Mouse (Mus musculus) midbrain, embryonic 12.5 days (tissue): ENCODE data around the gene Nectin2. TPM values are rescaled to one million over a fixed set of nuclear protein-coding genes. Genes with fewer than 3 reads are reported as not detected.

Experiments used
- ATAC-seq: fragments of 200-750 bp; cut with Nextera tagmentation; 2 replicates; pipeline ENCODE4 v1.8.0; 2017; ENCODE audit warnings: low read depth, moderate TSS enrichment, moderate library complexity; ENCODE audit not compliant: low FRiP score
- H3K27ac ChIP-seq: fragments of 300-500 bp; sonication (generic); replicated peaks from 2 replicates; pipeline ENCODE4 v1.5.1; 2016; ENCODE audit warnings: mild to moderate bottlenecking
- H3K27me3 ChIP-seq: fragments of 300-500 bp; sonication (generic); 2 replicates; pipeline ENCODE4 v1.6.1; 2016; ENCODE audit warnings: mild to moderate bottlenecking
- H3K36me3 ChIP-seq: fragments of 300-500 bp; sonication (generic); 2 replicates; pipeline ENCODE4 v1.6.1; 2016
- H3K4me1 ChIP-seq: fragments of 300-500 bp; sonication (generic); 2 replicates; pipeline ENCODE4 v1.6.1; 2016
- H3K4me2 ChIP-seq: fragments of 300-500 bp; sonication (generic); replicated peaks from 2 replicates; pipeline ENCODE4 v1.6.1; 2016; ENCODE audit warnings: mild to moderate bottlenecking, moderate library complexity
- H3K4me3 ChIP-seq: fragments of 300-500 bp; sonication (generic); 2 replicates; pipeline ENCODE4 v1.5.1; 2016; ENCODE audit warnings: mild to moderate bottlenecking
- H3K9ac ChIP-seq: fragments of 300-500 bp; sonication (generic); replicated peaks from 2 replicates; pipeline ENCODE4 v1.6.1; 2016; ENCODE audit warnings: mild to moderate bottlenecking, moderate library complexity
- H3K9me3 ChIP-seq: fragments of 300-500 bp; sonication (generic); 2 replicates; pipeline ENCODE4 v1.6.1; 2016; ENCODE audit warnings: mild to moderate bottlenecking
- WGBS: fragments of 180-500 bp; shearing (Covaris S2); methylation state at CpG from one replicate; pipeline ENCODE4 v1.1.7; 2016; 5-methylcytosine and 5-hydroxymethylcytosine counted together
- polyA plus RNA-seq: library from polyadenylated mRNA; unstranded; fragments of >200 nt; fragmentation: Nextera tagmentation; extraction: Ambion mirVana; gene quantifications from 2 replicates; pipeline ENCODE4 v1.2.1, GENCODE M21; 2016

Nectin2 gene
- polyA plus RNA-seq, 1 experiment from 2014 or later: 53.3 TPM

GRCm38 (mm10) chr7:19673083-19673699, 77.1 kb downstream of the Nectin2 start:
- Histone ChIP-seq H3K9ac (no peak overlapping the region), H3K4me1 (peaks cover 5% of the 10 kb centered on the region; the same call in 1 of the 2 replicates), H3K27ac (no peak overlapping the region), H3K4me2 (no peak overlapping the region), H3K36me3 (no peaks in the 10 kb centered on the region), H3K4me3 (no peak overlapping the region), H3K9me3 (no peaks in the 10 kb centered on the region), H3K27me3 (no peaks in the 10 kb centered on the region)
- ATAC-seq: no peak
- WGBS: 67% methylated on average over 14 of the region's 14 CpGs

- WGBS: 67% methylated on average over 10 of the region's 10 CpGs
Measured at GRCm38 (mm10) chr7:19671511-19671910, 78.8 kb downstream of the Nectin2 start.

GRCm38 (mm10) chr7:19668947-19669721, 81.1 kb downstream of the Nectin2 start:
- Histone ChIP-seq H3K4me3 (no peak overlapping the region), H3K27ac (no peak overlapping the region), H3K4me1 (peaks cover 12% of the 10 kb centered on the region), H3K9ac (no peak overlapping the region), H3K27me3 (0 out of 2 replicates have a peak, but pooled peaks cover 3% of the 10 kb centered on the region), H3K4me2 (peak overlapping the region; percentile 18; the same call in 1 of the 2 replicates), H3K9me3 (no peaks in the 10 kb centered on the region), H3K36me3 (no peaks in the 10 kb centered on the region)
- 7% methylated on average over 10 of the region's 10 CpGs for WGBS
- ATAC-seq: peak; percentile 64

More at GRCm38 (mm10) chr7:19671511-19671910, 78.8 kb downstream of the Nectin2 start:
- no peak overlapping the region for H3K9ac ChIP-seq
- H3K27ac ChIP-seq: no peak overlapping the region
- 0 out of 2 replicates have a peak, but pooled peaks cover 3% of the 10 kb centered on the region for H3K27me3 ChIP-seq
- ATAC-seq: no peak
- H3K4me1 ChIP-seq: peaks cover 5% of the 10 kb centered on the region; the same call in 1 of the 2 replicates
- no peaks in the 10 kb centered on the region for H3K9me3 ChIP-seq
- no peaks in the 10 kb centered on the region for H3K36me3 ChIP-seq
- H3K4me2 ChIP-seq: no peak overlapping the region
- no peak overlapping the region for H3K4me3 ChIP-seq

GRCm38 (mm10) chr7:19667434-19667833, 82.8 kb downstream of the Nectin2 start:
- no peak overlapping the region for H3K4me3 ChIP-seq
- H3K27ac ChIP-seq: no peak overlapping the region
- no peak overlapping the region for H3K4me2 ChIP-seq
- H3K9me3 ChIP-seq: no peaks in the 10 kb centered on the region
- H3K36me3 ChIP-seq: no peaks in the 10 kb centered on the region; the same call in 1 of the 2 replicates
- no peak for ATAC-seq
- 0 out of 2 replicates have a peak, but pooled peaks cover 3% of the 10 kb centered on the region for H3K27me3 ChIP-seq
- peaks cover 25% of the 10 kb centered on the region for H3K4me1 ChIP-seq
- WGBS: 81% methylated on average over 2 of the region's 2 CpGs
- no peak overlapping the region for H3K9ac ChIP-seq

- Histone ChIP-seq H3K36me3 (peaks cover 5% of the 10 kb centered on the region; the same call in 1 of the 2 replicates), H3K27ac (no peak overlapping the region), H3K4me1 (peaks cover 25% of the 10 kb centered on the region), H3K4me3 (no peak overlapping the region), H3K4me2 (no peak overlapping the region), H3K9ac (no peak overlapping the region), H3K27me3 (0 out of 2 replicates have a peak, but pooled peaks cover 3% of the 10 kb centered on the region), H3K9me3 (no peaks in the 10 kb centered on the region)
- 60% methylated on average over 3 of the region's 3 CpGs for WGBS
- no peak for ATAC-seq
Measured at GRCm38 (mm10) chr7:19666750-19667149, 83.5 kb downstream of the Nectin2 start.

Other genes with a start within 250 kb of the Nectin2 start
- 4.3 and 5.0 TPM in 2 replicates for gene Bloc1s3, start 242.1 kb downstream of the Nectin2 start, polyA plus RNA-seq
- 41.5 and 41.7 TPM in 2 replicates for gene Trappc6a, start 242.1 kb downstream of the Nectin2 start, polyA plus RNA-seq
- 0.06 TPM in 1 of 2 replicates, not detected in the other for gene Nkpd1, start 232.6 kb downstream of the Nectin2 start, polyA plus RNA-seq
- gene Ppp1r37, start 187.4 kb downstream of the Nectin2 start, polyA plus RNA-seq: 37.2 and 38.8 TPM in 2 replicates
- gene Zfp296, start 173.2 kb downstream of the Nectin2 start, polyA plus RNA-seq: 0.14 and 0.27 TPM in 2 replicates
- 129 and 132 TPM in 2 replicates for gene Gemin7, start 172.9 kb downstream of the Nectin2 start, polyA plus RNA-seq
- gene Clasrp, start 146.0 kb downstream of the Nectin2 start, polyA plus RNA-seq: 71.7 and 74.3 TPM in 2 replicates
- gene Relb, start 121.0 kb downstream of the Nectin2 start, polyA plus RNA-seq: 4.2 and 4.9 TPM in 2 replicates
- 103 and 106 TPM in 2 replicates for gene Clptm1, start 85.5 kb downstream of the Nectin2 start, polyA plus RNA-seq
- gene Apoc2, start 72.5 kb downstream of the Nectin2 start, polyA plus RNA-seq: 0.45 TPM in 1 of 2 replicates, not detected in the other
- gene Gm44805, start 69.1 kb downstream of the Nectin2 start, polyA plus RNA-seq: not detected in 2 replicates
- gene Apoc4, start 69.0 kb downstream of the Nectin2 start, polyA plus RNA-seq: 0.08 TPM in 1 of 2 replicates, not detected in the other
- 1.3 and 1.8 TPM in 2 replicates for gene Apoc1, start 57.8 kb downstream of the Nectin2 start, polyA plus RNA-seq
- gene Apoe, start 51.3 kb downstream of the Nectin2 start, polyA plus RNA-seq: 203 and 260 TPM in 2 replicates
- gene Tomm40, start 35.0 kb downstream of the Nectin2 start, polyA plus RNA-seq: 148 and 152 TPM in 2 replicates
- gene Bcam, start 20.5 kb upstream of the Nectin2 start, polyA plus RNA-seq: 10.7 and 14.1 TPM in 2 replicates
- gene Cblc, start 46.3 kb upstream of the Nectin2 start, polyA plus RNA-seq: 0.27 and 0.36 TPM in 2 replicates
- gene Bcl3, start 72.3 kb upstream of the Nectin2 start, polyA plus RNA-seq: 0.52 and 0.64 TPM in 2 replicates
- gene Gm19345, start 101.5 kb upstream of the Nectin2 start, polyA plus RNA-seq: 0.63 and 1.4 TPM in 2 replicates
- 0.17 TPM in 1 of 2 replicates, not detected in the other for gene Ceacam16, start 110.8 kb upstream of the Nectin2 start, polyA plus RNA-seq
- not detected in 2 replicates for gene Ceacam19, start 137.5 kb upstream of the Nectin2 start, polyA plus RNA-seq
- 3.4 and 3.7 TPM in 2 replicates for gene Pvr, start 170.7 kb upstream of the Nectin2 start, polyA plus RNA-seq
- gene Igsf23, start 200.3 kb upstream of the Nectin2 start, polyA plus RNA-seq: not detected in 2 replicates
- not detected in 2 replicates for gene Ceacam20, start 214.9 kb upstream of the Nectin2 start, polyA plus RNA-seq
- not detected in 2 replicates for gene Nlrp9b, start 241.0 kb upstream of the Nectin2 start, polyA plus RNA-seq